In genomic region chr1:130979455-130979854, GRCm38 (mm10) we compare ENCODE assay signal across 8 mouse cellular contexts. TPM values are rescaled to one million over a fixed set of nuclear protein-coding genes. Genes with fewer than 3 reads are reported as not detected.
DNase-seq lines count a peak whose midpoint lies in the region; ATAC-seq and TF ChIP-seq lines count a peak whose summit lies in the region.

No protein-coding gene starts in this region.

- H3K4me1 ChIP-seq in ES-E14 (ENCODE audit: control insufficient read depth in 2 of 2, insufficient read depth in 2 of 2, low read length in 2 of 2, poor library complexity in 1 of 2), result no peaks in the 10 kb centered on the region
- no peaks in the 10 kb centered on the region for H3K4me1 ChIP-seq in bone marrow, adult 2 months (ENCODE audit: control insufficient read depth, insufficient read depth, low read length)
- no peaks in the 10 kb centered on the region for H3K4me1 ChIP-seq in embryonic facial prominence, embryonic 14.5 days (ENCODE audit: control insufficient read depth, insufficient read depth, low read length)

- H3K9me3 ChIP-seq in ES-E14 (ENCODE audit: control insufficient read depth, insufficient read depth, low read depth, low read length), result no peaks in the 10 kb centered on the region
- no peaks in the 10 kb centered on the region for H3K9me3 ChIP-seq in embryonic facial prominence, embryonic 14.5 days (ENCODE audit: control insufficient read depth, low read length)

- DNase-seq in left cerebral cortex, adult 11 months (ENCODE audit: low spot score), result peak; percentile 7
- no peak for DNase-seq in left cerebral cortex, adult 8-10 months (ENCODE audit: low spot score in 2 of 2)
- DNase-seq in ES-E14 (ENCODE audit: low read depth, low spot score), result no peak
- peak; percentile 45 for DNase-seq in embryonic facial prominence, embryonic 14.5 days (ENCODE audit: low spot score)
- peak; percentile 27 for DNase-seq in left cerebral cortex, adult 2 months (ENCODE audit: extremely low spot score in 1 of 2, low spot score in 2 of 2)
- peak; percentile 69 for DNase-seq in retina, embryonic 14.5 days (ENCODE audit: low spot score)

- H3K4me3 ChIP-seq in ES-E14 (ENCODE audit: insufficient read depth in 1 of 2, low read depth in 1 of 2, low read length in 2 of 2, poor library complexity in 1 of 2, severe bottlenecking in 1 of 2), result no peak overlapping the region
- no peak overlapping the region for H3K4me3 ChIP-seq in bone marrow, adult 2 months (replicated peaks; ENCODE audit: control insufficient read depth, low read depth, low read length)
- H3K4me3 ChIP-seq in embryonic facial prominence, embryonic 14.5 days (ENCODE audit: low read depth, low read length), result no peak overlapping the region
- H3K4me3 ChIP-seq in left cerebral cortex, adult 2 months, result no peak overlapping the region

- TF ChIP-seq POLR2A in bone marrow, adult 2 months (IDR thresholded peaks at IDR 0.05; ENCODE audit: borderline replicate concordance, control insufficient read depth, low read depth, low read length), result no peak

- intact Hi-C loops in left cerebral cortex, adult 2 months (cut with DNase I), result loop anchor here (1.0 kb wide), 1 partner anchor 102 kb away; no protein-coding TSS in a partner anchor

- H3K4me2 ChIP-seq in embryonic facial prominence, embryonic 14.5 days (ENCODE audit: low read depth, low read length), result no peak overlapping the region

- no peaks in the 10 kb centered on the region for H3K36me3 ChIP-seq in ES-E14 (ENCODE audit: control insufficient read depth, insufficient read depth, low read length, poor library complexity, severe bottlenecking)
- no peaks in the 10 kb centered on the region for H3K36me3 ChIP-seq in embryonic facial prominence, embryonic 14.5 days (ENCODE audit: control insufficient read depth, insufficient read depth, low read length)

- no peak overlapping the region for H3K27ac ChIP-seq in ES-E14 (ENCODE audit: insufficient read depth, low read depth, low read length, poor library complexity, severe bottlenecking)
- H3K27ac ChIP-seq in bone marrow, adult 2 months (ENCODE audit: control insufficient read depth, insufficient read depth, low read depth, low read length, poor library complexity), result no peak overlapping the region
- no peak overlapping the region for H3K27ac ChIP-seq in embryonic facial prominence, embryonic 14.5 days (replicated peaks; ENCODE audit: low read depth, low read length)
- no peak overlapping the region for H3K27ac ChIP-seq in left cerebral cortex, adult 2 months

- WGBS in bone marrow, adult 2 months, result 18% methylated on average over 1 of the region's 1 CpGs
- WGBS in embryonic facial prominence, embryonic 14.5 days, result 50% methylated on average over 1 of the region's 1 CpGs

- peak; percentile 38; the same call in 1 of the 2 replicates for TF ChIP-seq CTCF in bone marrow, adult 2 months (IDR thresholded peaks at IDR 0.05; ENCODE audit: control insufficient read depth, insufficient read depth, low read length)
- peak; percentile 81 for TF ChIP-seq CTCF in left cerebral cortex, adult 2 months (IDR thresholded peaks at IDR 0.05)

- ATAC-seq in embryonic facial prominence, embryonic 14.5 days (ENCODE audit: low read depth), result no peak
- no peak for ATAC-seq in erythroblast, adult 5-6 weeks (replicated peaks; ENCODE audit: low FRiP score, poor library complexity, severe bottlenecking)

- in situ Hi-C loops in ES-E14 (cut with MboI; ENCODE audit: low sequenced_read_pairs in 2 of 2, unreplicated experiment in 2 of 2), result no loop called here

- H3K27me3 ChIP-seq in embryonic facial prominence, embryonic 14.5 days (replicated peaks; ENCODE audit: control insufficient read depth, insufficient read depth, low read length), result no peaks in the 10 kb centered on the region

- no peak overlapping the region for H3K9ac ChIP-seq in ES-E14 (ENCODE audit: insufficient read depth, low read depth, low read length, poor library complexity, severe bottlenecking)
- H3K9ac ChIP-seq in embryonic facial prominence, embryonic 14.5 days (ENCODE audit: low read depth, low read length), result no peak overlapping the region

TF ChIP-seq in ES-E14, 5 proteins besides CTCF, POLR2A, EP300 and RAD21:
- TF ChIP-seq ZC3H11A (IDR thresholded peaks at IDR 0.05; ENCODE audit: borderline replicate concordance, low read depth, low read length) (0 out of 2 replicates have a peak, but pooled peaks have one; percentile 11), ZNF384 (IDR thresholded peaks at IDR 0.05; ENCODE audit: low read depth, low read length) (no peak)

RNA-seq across cellular contexts. Expression of gene Il19, which starts 39.5 kb away (rescaled TPM):
- total RNA-seq in left cerebral cortex, adult 8-10 months (2022), result not detected
- total RNA-seq in ES-E14 (2012; rRNA removed), result 0.36 TPM in 1 of 2 replicates, not detected in the other
- not detected in 2 replicates for polyA plus RNA-seq in bone marrow, adult 2 months (2011; ENCODE audit: insufficient read depth, insufficient read length, low replicate concordance, missing spikeins)
- polyA plus RNA-seq in embryonic facial prominence, embryonic 14.5 days (2014; fragmentation: Nextera tagmentation; extraction: Ambion mirVana), result 0.21 and 0.25 TPM in 2 replicates
- not detected for total RNA-seq in left cerebral cortex, adult 2 months (2021)
- total RNA-seq in erythroblast, adult 5-6 weeks (2015; ENCODE audit: low replicate concordance), result not detected in 2 replicates
- total RNA-seq in erythroblast, adult 5-6 weeks (2017; ENCODE audit: low replicate concordance), result not detected in 2 replicates

RNA-seq across cellular contexts. Expression of gene Il10, which starts 40.2 kb away (rescaled TPM):
- not detected for total RNA-seq in left cerebral cortex, adult 8-10 months (2022)
- total RNA-seq in ES-E14 (2012; rRNA removed), result 0.48 and 1.8 TPM in 2 replicates
- polyA plus RNA-seq in bone marrow, adult 2 months (2011; ENCODE audit: insufficient read depth, insufficient read length, low replicate concordance, missing spikeins), result 1.1 TPM in 1 of 2 replicates, not detected in the other
- not detected in 2 replicates for polyA plus RNA-seq in embryonic facial prominence, embryonic 14.5 days (2014; fragmentation: Nextera tagmentation; extraction: Ambion mirVana)
- not detected for total RNA-seq in left cerebral cortex, adult 2 months (2021)
- not detected in 2 replicates for total RNA-seq in erythroblast, adult 5-6 weeks (2015; ENCODE audit: low replicate concordance)
- total RNA-seq in erythroblast, adult 5-6 weeks (2017; ENCODE audit: low replicate concordance), result not detected in 2 replicates

Comparison
In these comparisons a context has a peak if more than half of its experiments do, and no peak if none do; other contexts are left out.
1. DNase-seq: peak in left cerebral cortex, adult 11 months (single experiment), embryonic facial prominence, embryonic 14.5 days (single experiment), left cerebral cortex, adult 2 months (2 of 2) and retina, embryonic 14.5 days (single experiment); none in left cerebral cortex, adult 8-10 months (0 of 2) and ES-E14 (single experiment).